Mouse (Mus musculus) bone marrow macrophage, adult 2 months (primary cell): ENCODE data around the gene Galt. TPM values are rescaled to one million over a fixed set of nuclear protein-coding genes. Genes with fewer than 3 reads are reported as not detected.

Source experiments
- H3K27ac ChIP-seq: 2 replicates; pipeline ENCODE4 v1.5.1; 2012; ENCODE audit warnings: low read depth, low read length; ENCODE audit not compliant: insufficient read depth
- H3K4me1 ChIP-seq: 2 replicates; pipeline ENCODE4 v1.6.1; 2012; ENCODE audit warnings: low read length; ENCODE audit not compliant: control insufficient read depth, insufficient read depth
- H3K4me3 ChIP-seq: 2 replicates; pipeline ENCODE4 v1.5.1; 2012; ENCODE audit warnings: mild to moderate bottlenecking, low read length, moderate library complexity; ENCODE audit not compliant: insufficient read depth
- CTCF ChIP-seq: IDR thresholded peaks from 2 replicates; pipeline ENCODE4 v1.5.1; 2012; ENCODE audit warnings: low read depth, mild to moderate bottlenecking, low read length, moderate library complexity
- POLR2A ChIP-seq: IDR thresholded peaks from 2 replicates; pipeline ENCODE4 v1.6.1; 2012; ENCODE audit warnings: mild to moderate bottlenecking, low read depth, low read length, borderline replicate concordance
- polyA plus RNA-seq: library from polyadenylated mRNA; stranded (reverse); fragments of >200 nt; gene quantifications from 2 replicates; pipeline ENCODE4 v1.2.4, GENCODE M21; 2012; ENCODE audit not compliant: missing spikeins, insufficient read depth, insufficient read length

Gene Galt
- polyA plus RNA-seq, 1 experiment: 30.4 TPM

DNA sequence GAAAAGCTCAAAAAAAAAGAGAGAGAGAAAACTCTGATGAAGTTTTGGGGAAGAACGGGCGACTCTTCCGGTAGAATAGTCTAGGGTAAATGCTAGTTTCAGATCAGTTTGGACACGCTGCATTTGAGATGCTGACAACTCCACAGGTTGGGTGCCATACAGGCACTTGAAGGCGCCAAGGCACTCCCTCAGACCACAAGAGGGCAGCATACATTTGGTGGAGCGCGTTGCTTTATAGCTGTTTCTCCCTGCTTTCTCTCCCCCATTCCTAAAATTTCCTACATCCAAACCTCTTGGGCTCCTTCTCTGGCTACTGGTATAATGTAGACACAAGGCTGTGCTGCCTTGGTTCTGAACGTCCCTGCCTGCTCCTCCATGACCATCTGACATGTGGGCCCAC is 40.8 kb upstream of the Galt start:
- Histone ChIP-seq H3K4me1 (peaks cover 5% of the 10 kb centered on the region), H3K4me3 (no peak overlapping the region), H3K27ac (no peak overlapping the region)
- TF ChIP-seq POLR2A (0 out of 2 replicates have a peak, but pooled peaks have one; percentile 13), CTCF (peak; percentile 77)

GRCm38 (mm10) chr4:41715082-41715481 is 39.9 kb upstream of the Galt start:
- no peak overlapping the region for H3K4me3 ChIP-seq
- H3K27ac ChIP-seq: no peak overlapping the region
- H3K4me1 ChIP-seq: peaks cover 5% of the 10 kb centered on the region
- TF ChIP-seq POLR2A (no peak), CTCF (no peak)

GRCm38 (mm10) chr4:41715596-41715995 is 39.4 kb upstream of the Galt start:
- Histone ChIP-seq H3K27ac (no peak overlapping the region), H3K4me1 (peaks cover 5% of the 10 kb centered on the region), H3K4me3 (no peak overlapping the region)
- TF ChIP-seq CTCF: no peak
- no peak for TF ChIP-seq POLR2A

DNA sequence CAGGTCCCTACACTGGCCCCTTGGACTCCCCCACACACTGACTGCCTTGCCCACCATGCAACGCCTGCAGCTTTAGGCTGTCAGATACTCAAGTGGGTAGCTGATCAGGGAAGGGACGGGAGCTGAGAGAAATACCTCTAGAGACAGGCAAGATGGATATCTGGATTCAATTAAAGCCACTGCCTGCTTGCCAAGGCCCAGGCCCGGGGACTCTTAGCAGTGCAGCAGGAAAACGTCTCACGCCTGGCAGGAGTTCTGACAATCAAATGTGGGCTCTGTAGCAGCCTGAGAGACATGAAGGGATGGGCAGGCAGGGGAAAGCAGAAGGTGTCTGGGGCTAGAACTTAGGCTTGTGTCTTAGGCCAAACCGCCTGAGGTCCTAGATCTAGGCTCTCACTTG is 38.2 kb upstream of the Galt start:
- no peak overlapping the region for H3K27ac ChIP-seq

GRCm38 (mm10) chr4:41722918-41723351 is 32.1 kb upstream of the Galt start, which contains the start of gene Dctn3:
Gene Dctn3 (minus strand): TSS chr4:41723170.
- H3K4me3 ChIP-seq: peak within 1 kb of the TSS; percentile 91
- peaks cover 11% of the 10 kb centered on the region for H3K4me1 ChIP-seq
- TF ChIP-seq CTCF: no peak
- 0 out of 2 replicates have a peak, but pooled peaks have one; percentile 67 for TF ChIP-seq POLR2A
- H3K27ac ChIP-seq: no peak within 1 kb of the TSS

More for the DNA sequence above, 38.2 kb upstream of the Galt start:
- peaks cover 10% of the 10 kb centered on the region for H3K4me1 ChIP-seq
- H3K4me3 ChIP-seq: no peak overlapping the region
- no peak for TF ChIP-seq CTCF
- no peak for TF ChIP-seq POLR2A

GRCm38 (mm10) chr4:41726826-41727621 is 28.0 kb upstream of the Galt start:
- Histone ChIP-seq H3K4me3 (no peak overlapping the region), H3K4me1 (peaks cover 7% of the 10 kb centered on the region), H3K27ac (no peak overlapping the region)
- TF ChIP-seq CTCF: no peak
- TF ChIP-seq POLR2A: no peak

DNA sequence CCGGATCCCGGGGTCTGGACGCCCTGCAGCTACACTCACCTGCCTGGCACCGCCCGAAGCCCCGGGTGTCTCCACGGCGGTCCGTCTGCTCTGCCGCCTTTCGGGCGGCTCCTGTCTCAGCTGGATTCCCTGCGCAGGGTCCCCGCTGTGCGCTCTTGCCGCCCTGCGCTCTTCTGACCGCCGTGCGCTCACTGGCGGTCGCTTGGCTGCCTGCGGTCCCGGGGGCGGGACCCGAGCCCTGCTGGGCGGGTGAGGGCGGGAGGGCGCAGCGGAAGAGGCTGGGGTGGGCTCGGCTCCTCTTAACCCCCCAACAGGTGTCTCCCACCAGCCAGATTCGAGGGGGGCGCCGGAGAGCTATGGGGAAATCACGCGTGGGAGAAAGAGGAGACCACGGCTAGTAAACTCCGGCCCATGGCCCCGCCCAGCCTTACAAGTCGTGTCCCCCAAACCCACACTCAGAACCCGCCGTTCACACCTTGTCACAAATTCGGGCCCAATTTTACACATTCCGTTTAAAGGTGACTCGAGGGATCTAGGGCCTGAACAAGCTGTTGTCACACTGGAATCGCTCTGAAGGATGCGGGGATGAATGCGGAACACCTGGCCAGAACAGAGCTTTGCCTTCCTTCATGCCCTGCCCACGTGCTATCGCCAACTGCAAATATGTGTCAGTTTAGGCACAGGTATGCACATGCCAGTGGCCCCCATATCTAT is 23.8 kb upstream of the Galt start, which contains the start of gene Arid3c:
Arid3c (minus strand) TSS at position 91 of the 714 bp plus-strand sequence.
- no peak for TF ChIP-seq POLR2A
- no peak for TF ChIP-seq CTCF
- 0 out of 2 replicates have a peak, but pooled peaks cover 2% of the 10 kb centered on the region for H3K4me1 ChIP-seq
- peak within 1 kb of the TSS; percentile 30 for H3K4me3 ChIP-seq
- no peak within 1 kb of the TSS for H3K27ac ChIP-seq

- Histone ChIP-seq H3K4me1 (peaks cover 12% of the 10 kb centered on the region), H3K4me3 (no peak overlapping the region), H3K27ac (0 out of 2 replicates have a peak overlapping the region, but pooled peaks have one; percentile 35)
- no peak for TF ChIP-seq POLR2A
- peak; percentile 78 for TF ChIP-seq CTCF
These were observed 17.3 kb upstream of the Galt start for GRCm38 (mm10) chr4:41737602-41738255.

DNA sequence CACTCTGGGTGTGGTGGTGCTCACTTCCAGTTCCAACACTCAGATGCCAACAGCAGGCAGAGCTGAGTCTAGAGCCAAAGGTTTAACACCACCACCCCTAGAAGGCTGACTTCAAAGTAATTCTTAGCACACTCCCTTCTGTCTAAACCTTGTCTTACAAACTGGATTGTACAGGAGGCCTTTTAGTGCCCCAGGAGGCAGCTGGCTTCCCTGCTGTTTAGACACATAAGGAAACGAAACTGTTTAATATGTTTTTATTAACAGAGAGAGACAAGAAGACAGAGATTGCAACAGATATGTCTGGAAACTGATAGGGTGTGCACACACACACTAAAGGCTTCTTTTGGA is 16.8 kb upstream of the Galt start:
- H3K4me1 ChIP-seq: peaks cover 12% of the 10 kb centered on the region
- TF ChIP-seq POLR2A (no peak), CTCF (no peak)
- H3K27ac ChIP-seq: peak overlapping the region; percentile 35
- no peak overlapping the region for H3K4me3 ChIP-seq
